Mouse (Mus musculus) E14TG2a.4 (cell line): Measurements from ENCODE around the gene Slc26a1.

ENCODE experiments used
- H3K27me3 ChIP-seq: 2 replicates; pipeline ENCODE4 v1.6.1; 2014; ENCODE audit warnings: low read length, control low read depth; ENCODE audit not compliant: insufficient read depth
- H3K36me3 ChIP-seq: 2 replicates; pipeline ENCODE4 v1.6.1; 2014; ENCODE audit warnings: low read length, control low read depth; ENCODE audit not compliant: insufficient read depth
- H3K4me1 ChIP-seq: replicated peaks from 2 replicates; pipeline ENCODE4 v1.6.1; 2014; ENCODE audit warnings: low read depth, low read length, control low read depth
- H3K4me3 ChIP-seq: replicated peaks from 2 replicates; pipeline ENCODE4 v1.5.1; 2014; ENCODE audit warnings: mild to moderate bottlenecking, low read length
- H3K9me3 ChIP-seq: 2 replicates; pipeline ENCODE4 v1.6.1; 2014; ENCODE audit warnings: low read length, control low read depth
- CTCF ChIP-seq: conservative IDR thresholded peaks from 2 replicates; pipeline ENCODE4 v1.5.1; 2014; ENCODE audit warnings: low read length
- NANOG ChIP-seq: IDR thresholded peaks from 2 replicates; pipeline ENCODE4 v1.6.1; 2014; ENCODE audit warnings: borderline replicate concordance, low read length, mixed read lengths
- POU5F1 ChIP-seq: IDR thresholded peaks from 2 replicates; pipeline ENCODE4 v1.6.1; 2014; ENCODE audit warnings: low read length, borderline replicate concordance

Gene Slc26a1

GRCm38 (mm10) chr5:108655891-108656650, 19.3 kb downstream of the Slc26a1 start:
- no peak for TF ChIP-seq POU5F1
- peaks cover 25% of the 10 kb centered on the region for H3K4me1 ChIP-seq
- no peak overlapping the region for H3K4me3 ChIP-seq
- H3K36me3 ChIP-seq: peaks cover 80% of the 10 kb centered on the region
- H3K27me3 ChIP-seq: no peaks in the 10 kb centered on the region
- no peaks in the 10 kb centered on the region for H3K9me3 ChIP-seq

- Histone ChIP-seq H3K27me3 (no peaks in the 10 kb centered on the region), H3K4me1 (peaks cover 22% of the 10 kb centered on the region), H3K9me3 (no peaks in the 10 kb centered on the region), H3K4me3 (no peak overlapping the region), H3K36me3 (peaks cover 86% of the 10 kb centered on the region)
- no peak for TF ChIP-seq CTCF
- no peak for TF ChIP-seq POU5F1
- TF ChIP-seq NANOG: no peak
Observed at GRCm38 (mm10) chr5:108655381-108655780, 20.0 kb downstream of the Slc26a1 start.

- H3K4me3 ChIP-seq: no peak overlapping the region
- no peaks in the 10 kb centered on the region for H3K9me3 ChIP-seq
- H3K27me3 ChIP-seq: no peaks in the 10 kb centered on the region
- TF ChIP-seq NANOG (no peak), POU5F1 (no peak), CTCF (no peak)
- H3K4me1 ChIP-seq: peaks cover 20% of the 10 kb centered on the region
- peaks cover 94% of the 10 kb centered on the region for H3K36me3 ChIP-seq
Observed at GRCm38 (mm10) chr5:108654444-108654990, 20.9 kb downstream of the Slc26a1 start.

GRCm38 (mm10) chr5:108653341-108653740, 22.0 kb downstream of the Slc26a1 start:
- Histone ChIP-seq H3K4me1 (peaks cover 13% of the 10 kb centered on the region), H3K4me3 (no peak overlapping the region), H3K9me3 (no peaks in the 10 kb centered on the region), H3K36me3 (peaks cover 97% of the 10 kb centered on the region), H3K27me3 (no peaks in the 10 kb centered on the region)
- TF ChIP-seq CTCF: no peak

- Histone ChIP-seq H3K27me3 (no peaks in the 10 kb centered on the region), H3K9me3 (no peaks in the 10 kb centered on the region), H3K36me3 (peaks cover 97% of the 10 kb centered on the region), H3K4me3 (no peak overlapping the region), H3K4me1 (peaks cover 13% of the 10 kb centered on the region)
- TF ChIP-seq CTCF: peak; percentile 58
- no peak for TF ChIP-seq POU5F1
Observed at GRCm38 (mm10) chr5:108651823-108652222, 23.5 kb downstream of the Slc26a1 start.

GRCm38 (mm10) chr5:108651136-108651720, 24.1 kb downstream of the Slc26a1 start:
- Histone ChIP-seq H3K4me1 (peaks cover 12% of the 10 kb centered on the region), H3K4me3 (no peak overlapping the region), H3K27me3 (no peaks in the 10 kb centered on the region), H3K36me3 (peaks cover 97% of the 10 kb centered on the region), H3K9me3 (no peaks in the 10 kb centered on the region)
- no peak for TF ChIP-seq CTCF
- no peak for TF ChIP-seq POU5F1
- no peak for TF ChIP-seq NANOG

GRCm38 (mm10) chr5:108650341-108650740, 25.0 kb downstream of the Slc26a1 start:
- Histone ChIP-seq H3K9me3 (no peaks in the 10 kb centered on the region), H3K4me3 (no peak overlapping the region), H3K36me3 (peaks cover 97% of the 10 kb centered on the region), H3K4me1 (peaks cover 9% of the 10 kb centered on the region), H3K27me3 (no peaks in the 10 kb centered on the region)
- no peak for TF ChIP-seq CTCF
- no peak for TF ChIP-seq POU5F1
- no peak for TF ChIP-seq NANOG

- H3K4me1 ChIP-seq: peaks cover 9% of the 10 kb centered on the region
- H3K36me3 ChIP-seq: peaks cover 95% of the 10 kb centered on the region
- no peaks in the 10 kb centered on the region for H3K27me3 ChIP-seq
- no peaks in the 10 kb centered on the region for H3K9me3 ChIP-seq
- TF ChIP-seq POU5F1 (no peak), CTCF (no peak), NANOG (no peak)
- H3K4me3 ChIP-seq: no peak overlapping the region
Observed at GRCm38 (mm10) chr5:108648937-108649576, 26.3 kb downstream of the Slc26a1 start.
